ENCODE assay signal across 15 mouse cellular contexts in genomic region chr8:95085432-95086141, GRCm38 (mm10). TPM values are rescaled to one million over a fixed set of nuclear protein-coding genes. Genes with fewer than 3 reads are reported as not detected.
DNase-seq lines count a peak whose midpoint lies in the region; ATAC-seq and TF ChIP-seq lines count a peak whose summit lies in the region.
"Had no signal": no experiment of that assay in that cellular context is flagged by ENCODE, and none has a peak within 500 bp of the region (broad histone marks: within the 10 kb centered on the region; RNA-seq: fewer than 3 reads in every experiment).

No protein-coding gene starts in this region.

- ATAC-seq in heart, embryonic 12.5 days (ENCODE audit: insufficient number of reproducible peaks, low FRiP score) = peak; percentile 60
- ATAC-seq in liver, embryonic 13.5 days (ENCODE audit: low read depth) = peak; percentile 7; the same call in 1 of the 2 replicates
- ATAC-seq: forebrain, embryonic 13.5 days had no signal

- 64% methylated on average over 7 of the region's 7 CpGs for WGBS in heart, embryonic 12.5 days
- 45% methylated on average over 7 of the region's 7 CpGs for WGBS in cerebellum, adult 2 months
- WGBS in liver, embryonic 13.5 days (ENCODE audit: insufficient replicate concordance) = 55% methylated on average over 7 of the region's 7 CpGs

- H3K9me3 ChIP-seq in heart, embryonic 12.5 days (replicated peaks) = no peaks in the 10 kb centered on the region
- H3K9me3 ChIP-seq in E14TG2a.4 (ENCODE audit: low read length) = no peaks in the 10 kb centered on the region
- no peaks in the 10 kb centered on the region for H3K9me3 ChIP-seq in liver, embryonic 13.5 days (replicated peaks)
- H3K9me3 ChIP-seq: forebrain, embryonic 13.5 days; midbrain, embryonic 12.5 days had no signal

- H3K4me3 ChIP-seq in heart, embryonic 12.5 days = no peak overlapping the region
- H3K4me3 ChIP-seq in E14TG2a.4 (replicated peaks; ENCODE audit: low read length) = peak overlapping the region; percentile 53; the same call in 1 of the 2 replicates
- H3K4me3 ChIP-seq in cerebellum, adult 2 months (replicated peaks; ENCODE audit: insufficient read depth, low read depth, low read length) = no peak overlapping the region
- H3K4me3 ChIP-seq in liver, embryonic 13.5 days (replicated peaks) = peak overlapping the region; percentile 9; the same call in 1 of the 2 replicates
- H3K4me3 ChIP-seq: forebrain, embryonic 13.5 days; layer of hippocampus, adult 2 months; midbrain, embryonic 12.5 days had no signal

- peak overlapping the region; percentile 41 for H3K4me2 ChIP-seq in heart, embryonic 12.5 days
- H3K4me2 ChIP-seq in liver, embryonic 13.5 days = peak overlapping the region; percentile 44
- H3K4me2 ChIP-seq: forebrain, embryonic 13.5 days; midbrain, embryonic 12.5 days had no signal

- peaks cover 21% of the 10 kb centered on the region for H3K4me1 ChIP-seq in heart, embryonic 12.5 days (replicated peaks)
- peaks cover 44% of the 10 kb centered on the region for H3K4me1 ChIP-seq in E14TG2a.4 (replicated peaks; ENCODE audit: low read depth, low read length)
- peaks cover 26% of the 10 kb centered on the region for H3K4me1 ChIP-seq in cerebellum, adult 2 months (ENCODE audit: control insufficient read depth, insufficient read depth, low read length)
- H3K4me1 ChIP-seq in liver, embryonic 13.5 days (replicated peaks) = peaks cover 46% of the 10 kb centered on the region

- intact Hi-C loops in heart, postnatal 14 days (cut with DNase I) = no loop called here
- intact Hi-C loops in gastrocnemius, postnatal 14 days (cut with DNase I; ENCODE audit: low total_unique reads) = no loop called here

- peaks cover 66% of the 10 kb centered on the region for H3K36me3 ChIP-seq in heart, embryonic 12.5 days
- peaks cover 76% of the 10 kb centered on the region for H3K36me3 ChIP-seq in E14TG2a.4 (ENCODE audit: insufficient read depth, low read length)
- H3K36me3 ChIP-seq in liver, embryonic 13.5 days = peaks cover 36% of the 10 kb centered on the region

- no peak overlapping the region for H3K9ac ChIP-seq in heart, embryonic 12.5 days
- H3K9ac ChIP-seq in liver, embryonic 13.5 days = peak overlapping the region; percentile 47
- H3K9ac ChIP-seq: forebrain, embryonic 13.5 days; midbrain, embryonic 12.5 days had no signal

- no peak for TF ChIP-seq CTCF in E14TG2a.4 (conservative IDR thresholded peaks at IDR 0.05; ENCODE audit: low read length)
- TF ChIP-seq CTCF in cerebellum, adult 2 months (IDR thresholded peaks at IDR 0.05; ENCODE audit: borderline replicate concordance, insufficient read depth, low read depth, low read length) = no peak

- no peaks in the 10 kb centered on the region for H3K27me3 ChIP-seq in heart, embryonic 12.5 days (replicated peaks)
- no peaks in the 10 kb centered on the region for H3K27me3 ChIP-seq in E14TG2a.4 (ENCODE audit: insufficient read depth, low read length)
- no peaks in the 10 kb centered on the region for H3K27me3 ChIP-seq in cerebellum, adult 2 months (ENCODE audit: control insufficient read depth, insufficient read depth, low read length)
- H3K27me3 ChIP-seq in liver, embryonic 13.5 days = no peaks in the 10 kb centered on the region
- H3K27me3 ChIP-seq: forebrain, embryonic 13.5 days; midbrain, embryonic 12.5 days had no signal

- peak overlapping the region; percentile 41 for H3K27ac ChIP-seq in heart, embryonic 12.5 days (ENCODE audit: poor library complexity, severe bottlenecking)
- H3K27ac ChIP-seq in cerebellum, adult 2 months (ENCODE audit: insufficient read depth, low read length) = no peak overlapping the region
- H3K27ac ChIP-seq in liver, embryonic 13.5 days = peak overlapping the region; percentile 53
- H3K27ac ChIP-seq: forebrain, embryonic 13.5 days; kidney, postnatal 0 days; layer of hippocampus, adult 2 months; midbrain, embryonic 12.5 days had no signal

- no peak for TF ChIP-seq POLR2A in cerebellum, adult 2 months (IDR thresholded peaks at IDR 0.05; ENCODE audit: borderline replicate concordance, insufficient read depth, low read length)

- DNase-seq in heart, postnatal 14 days = no peak
- DNase-seq in cerebellum, adult 2 months = peak; percentile 72 to 82
- peak; percentile 53 for DNase-seq in liver, embryonic 13.5 days
- no peak for DNase-seq in layer of hippocampus, postnatal 36 days
- DNase-seq in gastrocnemius, postnatal 14 days = no peak
- DNase-seq: adrenal gland, adult 8-10 months; heart, postnatal 36 days; right cerebral cortex, postnatal 14 days; thymus, adult 18-20 months had no signal

RNA-seq across cellular contexts. Expression of gene Katnb1, which starts 4.6 kb away (rescaled TPM):
- polyA plus RNA-seq in heart, embryonic 12.5 days (2016; fragmentation: Nextera tagmentation; extraction: Ambion mirVana) = 18.4 and 25.8 TPM in 2 replicates
- total RNA-seq in heart, postnatal 14 days (2021) = 1 to 10 TPM; 7.8 to 8.1 TPM
- polyA plus RNA-seq in cerebellum, adult 2 months (2012; rRNA removed) = 53.0 and 54.0 TPM in 2 replicates
- 14.8 and 15.4 TPM in 2 replicates for polyA plus RNA-seq in liver, embryonic 13.5 days (2015; fragmentation: Nextera tagmentation; extraction: Ambion mirVana)
- total RNA-seq in layer of hippocampus, postnatal 36 days (2021) = 10 to 100 TPM; 36.0 to 40.4 TPM
- 1 to 10 TPM; 5.4 to 7.5 TPM for total RNA-seq in gastrocnemius, postnatal 14 days (2021)

RNA-seq across cellular contexts. Expression of gene Drc7, which starts 30.7 kb away (rescaled TPM):
- not detected in 2 replicates for polyA plus RNA-seq in heart, embryonic 12.5 days (2016; fragmentation: Nextera tagmentation; extraction: Ambion mirVana)
- under 1 TPM in 1 of 2 experiments, not detected in 1; 0.31 TPM for total RNA-seq in heart, postnatal 14 days (2021)
- polyA plus RNA-seq in cerebellum, adult 2 months (2012; rRNA removed) = 2.2 and 5.1 TPM in 2 replicates
- 0.19 and 0.21 TPM in 2 replicates for polyA plus RNA-seq in liver, embryonic 13.5 days (2015; fragmentation: Nextera tagmentation; extraction: Ambion mirVana)
- total RNA-seq in layer of hippocampus, postnatal 36 days (2021) = 1 to 10 TPM; 1.1 to 2.7 TPM
- not detected for total RNA-seq in gastrocnemius, postnatal 14 days (2021)
- total RNA-seq: adrenal gland, adult 8-10 months; heart, postnatal 36 days had no signal
- polyA plus RNA-seq: kidney, postnatal 0 days; midbrain, embryonic 12.5 days had no signal

Comparison
In these comparisons a context has a peak if more than half of its experiments do, and no peak if none do; other contexts are left out.
1. H3K4me3 ChIP-seq: peak in E14TG2a.4 (single experiment) and liver, embryonic 13.5 days (single experiment); none in heart, embryonic 12.5 days (single experiment) and cerebellum, adult 2 months (single experiment).
2. DNase-seq: peak in cerebellum, adult 2 months (2 of 2) and liver, embryonic 13.5 days (single experiment); none in heart, postnatal 14 days (0 of 2), layer of hippocampus, postnatal 36 days (0 of 2) and gastrocnemius, postnatal 14 days (single experiment).
3. RNA of gene Katnb1, which starts 4.6 kb away (total RNA-seq): 36.0 to 40.4 TPM in layer of hippocampus, postnatal 36 days; 7.8 to 8.1 TPM in heart, postnatal 14 days and 5.4 to 7.5 TPM in gastrocnemius, postnatal 14 days; every median in the first group is over 4 times any median in the second.